Mouse (Mus musculus): Measurements from ENCODE around the gene Gm3250. TPM values are rescaled to one million over a fixed set of nuclear protein-coding genes. Genes with fewer than 3 reads are reported as not detected.
"Not testable (repeated sequence)": the region's sequence is repeated elsewhere in the genome, so short reads cannot be mapped to it uniquely, and the experiment has no call there.

Gene Gm3250
- polyA plus RNA-seq, 1 experiment from 2014 or later: not detected

DNA sequence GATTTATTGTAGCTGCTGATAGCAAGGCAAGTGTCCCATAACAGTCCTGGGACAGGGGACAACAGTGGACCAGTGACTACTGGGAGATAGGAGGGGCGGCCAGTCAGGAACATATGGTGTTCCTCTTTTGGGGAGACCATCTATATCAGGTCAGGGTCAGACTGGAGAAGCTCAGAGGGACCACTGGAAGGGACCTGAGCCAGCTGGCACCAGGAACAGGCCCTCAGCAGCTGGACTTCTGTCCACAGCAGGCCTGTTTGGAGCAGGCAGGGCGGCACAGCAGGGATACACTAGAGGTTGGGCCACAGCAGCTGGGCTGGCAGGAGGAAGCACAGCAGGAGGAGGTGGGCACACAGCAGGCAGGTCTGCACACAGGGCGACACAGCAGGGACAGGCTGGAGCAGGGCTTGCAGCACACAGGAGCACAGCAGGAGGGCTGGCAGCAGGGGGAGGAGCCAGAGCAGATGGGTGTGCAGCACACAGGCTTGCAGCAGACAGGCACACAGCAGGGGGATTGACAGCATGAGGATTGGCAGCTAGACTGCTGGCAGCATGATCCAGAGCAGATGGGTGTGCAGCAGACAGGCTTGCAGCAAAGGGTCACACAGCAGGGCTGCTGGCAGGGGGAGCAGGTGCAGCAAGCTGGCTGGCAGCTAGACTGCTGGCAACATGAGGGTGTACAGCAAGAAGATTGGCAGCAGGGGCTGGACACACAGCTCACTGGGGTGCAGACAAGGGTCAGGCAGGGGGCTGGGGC, 16.0 kb upstream of the Gm3250 start:
- not testable (repeated sequence) for H3K4me3 ChIP-seq (ENCODE audit: low read length); ATAC-seq (replicated peaks; ENCODE audit: extremely low read depth, insufficient read depth, low FRiP score); H3K9me3 ChIP-seq (replicated peaks; ENCODE audit: control insufficient read depth, low read length); H3K36me3 ChIP-seq (ENCODE audit: control insufficient read depth, insufficient read depth); H3K4me1 ChIP-seq (ENCODE audit: control insufficient read depth, insufficient read depth, low read length); H3K9ac ChIP-seq (ENCODE audit: low read length); H3K4me2 ChIP-seq (ENCODE audit: low read depth, low read length); H3K27me3 ChIP-seq (ENCODE audit: control insufficient read depth, insufficient read depth, low read length)
- 30% methylated on average over 3 of the region's 3 CpGs for WGBS
- H3K27ac ChIP-seq (ENCODE audit: low read length): peak overlapping the region; percentile 17

DNA sequence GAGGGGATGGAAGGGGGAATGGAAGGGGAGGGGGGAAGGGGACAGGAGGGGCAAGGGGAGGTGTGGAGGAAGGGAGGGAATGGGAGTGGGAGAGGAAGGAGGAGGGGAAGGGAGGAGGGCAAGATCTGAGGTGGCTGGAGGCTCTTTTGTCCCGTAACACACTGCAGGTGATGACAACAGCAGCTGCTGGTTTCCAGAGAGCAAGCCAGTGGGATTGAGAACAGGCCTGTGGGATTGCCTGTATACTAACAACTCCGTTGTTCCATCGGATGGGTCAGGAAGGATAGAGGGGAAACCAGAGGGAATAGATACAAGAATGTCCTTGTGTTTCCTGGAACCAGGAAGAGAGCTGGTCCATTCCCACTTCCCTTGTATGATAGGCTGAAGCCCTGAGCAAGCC, 15.3 kb upstream of the Gm3250 start:
- Histone ChIP-seq H3K4me1 (ENCODE audit: control insufficient read depth, insufficient read depth, low read length) (peaks cover 6% of the 10 kb centered on the region), H3K4me3 (ENCODE audit: low read length) (no peak overlapping the region), H3K4me2 (ENCODE audit: low read depth, low read length) (no peak overlapping the region), H3K27ac (ENCODE audit: low read length) (peak overlapping the region; percentile 17), H3K36me3 (ENCODE audit: control insufficient read depth, insufficient read depth) (no peaks in the 10 kb centered on the region), H3K9me3 (replicated peaks; ENCODE audit: control insufficient read depth, low read length) (no peaks in the 10 kb centered on the region), H3K9ac (ENCODE audit: low read length) (no peak overlapping the region), H3K27me3 (ENCODE audit: control insufficient read depth, insufficient read depth, low read length) (no peaks in the 10 kb centered on the region)
- ATAC-seq (replicated peaks; ENCODE audit: extremely low read depth, insufficient read depth, low FRiP score): peak; percentile 56; the same call in 1 of the 2 replicates
- WGBS: 6% methylated on average over 3 of the region's 3 CpGs

DNA sequence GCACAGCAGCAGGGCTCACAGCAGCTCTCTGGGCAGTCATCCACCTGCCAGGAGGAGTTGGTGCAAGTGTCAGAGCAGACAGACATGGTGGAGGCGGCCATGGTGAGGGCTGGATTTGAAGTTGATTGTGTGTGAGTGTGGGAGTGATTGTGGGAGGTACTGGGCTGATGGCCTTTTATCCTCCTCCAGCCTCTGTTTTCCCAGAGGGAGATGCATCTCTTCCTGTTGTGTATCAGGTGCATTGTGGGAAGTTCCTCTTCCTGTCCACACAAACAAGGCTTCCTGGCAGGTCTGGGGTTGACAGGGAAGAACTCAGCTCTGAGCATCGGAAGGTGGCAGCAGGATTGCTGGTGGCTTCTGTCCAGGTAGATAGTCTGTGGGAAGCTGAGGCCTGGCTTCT, 12.6 kb upstream of the Gm3250 start, which contains the start of gene Gm9639:
TSS of gene Gm9639 (minus strand) at position 101 of the 400 bp plus-strand sequence.
- no peak within 1 kb of the TSS for H3K4me2 ChIP-seq (ENCODE audit: low read depth, low read length)
- H3K27ac ChIP-seq (ENCODE audit: low read length): no peak within 1 kb of the TSS
- no peaks in the 10 kb centered on the region for H3K36me3 ChIP-seq (ENCODE audit: control insufficient read depth, insufficient read depth)
- no peaks in the 10 kb centered on the region for H3K27me3 ChIP-seq (ENCODE audit: control insufficient read depth, insufficient read depth, low read length)
- H3K9me3 ChIP-seq (replicated peaks; ENCODE audit: control insufficient read depth, low read length): no peaks in the 10 kb centered on the region
- H3K4me3 ChIP-seq (ENCODE audit: low read length): no peak within 1 kb of the TSS
- H3K4me1 ChIP-seq (ENCODE audit: control insufficient read depth, insufficient read depth, low read length): peaks cover 6% of the 10 kb centered on the region
- 51% methylated on average over 2 of the region's 2 CpGs for WGBS
- ATAC-seq (replicated peaks; ENCODE audit: extremely low read depth, insufficient read depth, low FRiP score): no peak
- no peak within 1 kb of the TSS for H3K9ac ChIP-seq (ENCODE audit: low read length)

DNA sequence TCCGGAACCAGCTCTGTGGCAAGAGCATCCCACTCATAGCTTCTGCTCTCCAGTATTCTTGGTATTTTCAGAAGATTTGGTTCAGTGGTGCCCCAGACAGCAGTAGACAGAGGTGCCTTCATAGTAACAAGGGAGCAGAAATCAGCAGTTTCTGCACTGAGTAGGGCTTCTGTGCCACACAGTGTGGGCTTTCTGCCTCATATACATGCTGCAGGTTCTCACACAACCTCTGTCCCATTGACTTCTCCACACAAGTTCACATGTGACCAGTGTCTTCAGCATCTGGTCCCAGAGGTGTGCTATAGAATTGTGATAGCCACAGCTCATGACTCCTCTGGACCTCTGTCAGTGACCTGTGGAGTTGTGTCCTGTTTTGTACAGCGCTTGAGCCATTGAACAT, 6.3 kb upstream of the Gm3250 start:
- no peaks in the 10 kb centered on the region for H3K9me3 ChIP-seq (replicated peaks; ENCODE audit: control insufficient read depth, low read length)
- no peaks in the 10 kb centered on the region for H3K27me3 ChIP-seq (ENCODE audit: control insufficient read depth, insufficient read depth, low read length)
- no peaks in the 10 kb centered on the region for H3K4me1 ChIP-seq (ENCODE audit: control insufficient read depth, insufficient read depth, low read length)
- no peak overlapping the region for H3K4me3 ChIP-seq (ENCODE audit: low read length)
- no peaks in the 10 kb centered on the region for H3K36me3 ChIP-seq (ENCODE audit: control insufficient read depth, insufficient read depth)
- no peak overlapping the region for H3K27ac ChIP-seq (ENCODE audit: low read length)
- ATAC-seq (replicated peaks; ENCODE audit: extremely low read depth, insufficient read depth, low FRiP score): no peak
- H3K9ac ChIP-seq (ENCODE audit: low read length): no peak overlapping the region
- 81% methylated on average over 2 of the region's 2 CpGs for WGBS
- H3K4me2 ChIP-seq (ENCODE audit: low read depth, low read length): no peak overlapping the region

DNA sequence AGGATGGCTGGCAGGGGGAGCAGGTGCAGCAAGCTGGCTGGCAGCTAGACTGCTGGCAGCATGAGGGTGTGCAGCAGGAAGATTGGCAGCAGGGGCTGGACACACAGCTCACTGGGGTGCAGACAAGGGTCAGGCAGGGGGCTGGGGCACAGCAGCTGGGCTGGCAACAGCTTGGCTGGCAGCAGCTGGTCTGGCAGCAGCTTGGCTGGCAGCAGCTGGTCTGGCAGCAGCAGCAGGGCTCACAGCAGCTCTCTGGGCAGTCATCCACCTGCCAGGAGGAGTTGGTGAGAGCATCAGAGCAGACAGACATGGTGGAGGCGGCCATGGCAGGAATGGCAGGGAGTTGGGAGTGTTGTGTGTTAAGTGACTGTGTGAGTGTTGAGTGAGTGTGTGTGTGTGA, 5.5 kb upstream of the Gm3250 start, which contains the start of gene Gm7137:
TSS of gene Gm7137 (minus strand) at position 325 of the 400 bp plus-strand sequence.
- not testable (repeated sequence) for H3K4me2 ChIP-seq (ENCODE audit: low read depth, low read length); ATAC-seq (replicated peaks; ENCODE audit: extremely low read depth, insufficient read depth, low FRiP score); H3K36me3 ChIP-seq (ENCODE audit: control insufficient read depth, insufficient read depth); H3K27me3 ChIP-seq (ENCODE audit: control insufficient read depth, insufficient read depth, low read length); H3K4me1 ChIP-seq (ENCODE audit: control insufficient read depth, insufficient read depth, low read length); H3K9ac ChIP-seq (ENCODE audit: low read length); H3K4me3 ChIP-seq (ENCODE audit: low read length); H3K9me3 ChIP-seq (replicated peaks; ENCODE audit: control insufficient read depth, low read length); H3K27ac ChIP-seq (ENCODE audit: low read length)
- WGBS: no CpG with 5 or more reads among the region's 1 CpGs

DNA sequence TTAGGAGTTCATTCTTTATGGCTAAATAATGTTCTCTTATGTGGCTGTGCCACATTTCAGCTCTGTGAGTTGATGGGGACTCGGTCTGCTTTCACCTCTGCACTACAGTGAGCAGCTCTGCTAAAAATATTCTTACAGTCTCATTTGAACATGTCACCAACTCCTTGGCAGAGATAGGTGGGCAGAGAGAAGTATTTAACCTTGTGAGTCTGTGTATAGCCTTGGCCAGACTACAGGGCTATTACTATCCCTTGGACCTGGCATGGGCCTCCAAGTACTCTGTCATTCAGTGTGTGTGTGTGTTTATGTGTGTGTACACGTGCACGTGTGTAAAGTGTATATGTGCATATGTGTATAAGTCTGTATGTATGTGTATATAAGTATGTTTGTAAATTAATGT, 1.1 kb upstream of the Gm3250 start:
- H3K9me3 ChIP-seq (replicated peaks; ENCODE audit: control insufficient read depth, low read length); H3K9ac ChIP-seq (ENCODE audit: low read length); H3K36me3 ChIP-seq (ENCODE audit: control insufficient read depth, insufficient read depth); H3K4me3 ChIP-seq (ENCODE audit: low read length); H3K4me2 ChIP-seq (ENCODE audit: low read depth, low read length); H3K27me3 ChIP-seq (ENCODE audit: control insufficient read depth, insufficient read depth, low read length); H3K4me1 ChIP-seq (ENCODE audit: control insufficient read depth, insufficient read depth, low read length); H3K27ac ChIP-seq (ENCODE audit: low read length): not testable (repeated sequence)
- WGBS: 45% methylated on average over 1 of the region's 3 CpGs
- peak; percentile 73 for ATAC-seq (replicated peaks; ENCODE audit: extremely low read depth, insufficient read depth, low FRiP score)

DNA sequence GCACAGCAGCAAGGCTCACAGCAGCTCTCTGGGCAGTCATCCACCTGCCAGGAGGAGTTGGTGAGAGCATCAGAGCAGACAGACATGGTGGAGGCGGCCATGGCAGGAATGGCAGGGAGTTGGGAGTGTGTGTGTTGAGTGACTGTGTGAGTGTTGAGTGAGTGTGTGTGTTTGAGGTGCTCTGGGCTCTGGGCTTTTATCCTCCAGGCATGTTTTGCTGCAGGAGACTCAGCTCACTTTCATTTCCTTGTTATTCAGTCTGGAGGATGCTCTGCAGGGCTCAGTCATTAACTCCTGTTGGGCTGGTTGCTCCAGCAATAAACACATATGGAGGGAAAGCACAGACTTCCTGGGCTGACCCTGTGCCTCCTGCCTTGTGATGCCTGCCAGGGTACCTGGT, 5.5 kb downstream of the Gm3250 start, which contains the start of gene Gm7138:
TSS of gene Gm7138 (minus strand) at position 101 of the 400 bp plus-strand sequence.
- not testable (repeated sequence) for H3K27ac ChIP-seq (ENCODE audit: low read length); H3K27me3 ChIP-seq (ENCODE audit: control insufficient read depth, insufficient read depth, low read length); H3K4me3 ChIP-seq (ENCODE audit: low read length); ATAC-seq (replicated peaks; ENCODE audit: extremely low read depth, insufficient read depth, low FRiP score); H3K36me3 ChIP-seq (ENCODE audit: control insufficient read depth, insufficient read depth); H3K9me3 ChIP-seq (replicated peaks; ENCODE audit: control insufficient read depth, low read length); H3K4me2 ChIP-seq (ENCODE audit: low read depth, low read length); H3K4me1 ChIP-seq (ENCODE audit: control insufficient read depth, insufficient read depth, low read length); H3K9ac ChIP-seq (ENCODE audit: low read length)
- WGBS: 17% methylated on average over 1 of the region's 1 CpGs

DNA sequence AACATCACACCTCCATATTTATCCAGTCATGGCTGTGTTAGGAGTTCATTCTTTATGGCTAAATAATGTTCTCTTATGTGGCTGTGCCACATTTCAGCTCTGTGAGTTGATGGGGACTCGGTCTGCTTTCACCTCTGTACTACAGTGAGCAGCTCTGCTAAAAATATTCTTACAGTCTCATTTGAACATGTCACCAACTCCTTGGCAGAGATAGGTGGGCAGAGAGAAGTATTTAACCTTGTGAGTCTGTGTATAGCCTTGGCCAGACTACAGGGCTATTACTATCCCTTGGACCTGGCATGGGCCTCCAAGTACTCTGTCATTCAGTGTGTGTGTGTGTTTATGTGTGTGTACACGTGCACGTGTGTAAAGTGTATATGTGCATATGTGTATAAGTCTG, 10.2 kb downstream of the Gm3250 start:
- not testable (repeated sequence) for H3K9me3 ChIP-seq (replicated peaks; ENCODE audit: control insufficient read depth, low read length); H3K36me3 ChIP-seq (ENCODE audit: control insufficient read depth, insufficient read depth); H3K27ac ChIP-seq (ENCODE audit: low read length); H3K4me2 ChIP-seq (ENCODE audit: low read depth, low read length); H3K27me3 ChIP-seq (ENCODE audit: control insufficient read depth, insufficient read depth, low read length); H3K9ac ChIP-seq (ENCODE audit: low read length); H3K4me1 ChIP-seq (ENCODE audit: control insufficient read depth, insufficient read depth, low read length); H3K4me3 ChIP-seq (ENCODE audit: low read length)
- peak; percentile 41; the same call in 1 of the 2 replicates for ATAC-seq (replicated peaks; ENCODE audit: extremely low read depth, insufficient read depth, low FRiP score)
- WGBS: 40% methylated on average over 1 of the region's 3 CpGs

DNA sequence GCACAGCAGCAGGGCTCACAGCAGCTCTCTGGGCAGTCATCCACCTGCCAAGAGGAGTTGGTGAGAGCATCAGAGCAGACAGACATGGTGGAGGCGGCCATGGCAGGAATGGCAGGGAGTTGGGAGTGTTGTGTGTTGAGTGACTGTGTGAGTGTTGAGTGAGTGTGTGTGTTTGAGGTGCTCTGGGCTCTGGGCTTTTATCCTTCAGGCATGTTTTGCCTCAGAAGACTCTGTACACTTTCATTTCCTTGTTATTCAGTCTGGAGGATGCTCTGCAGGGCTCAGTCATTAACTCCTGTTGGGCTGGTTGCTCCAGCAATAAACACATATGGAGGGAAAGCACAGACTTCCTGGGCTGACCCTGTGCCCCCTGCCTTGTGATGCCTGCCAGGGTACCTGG, 11.1 kb downstream of the Gm3250 start, which contains the start of gene Gm3238:
TSS of gene Gm3238 (minus strand) at position 101 of the 400 bp plus-strand sequence.
- ATAC-seq (replicated peaks; ENCODE audit: extremely low read depth, insufficient read depth, low FRiP score); H3K27me3 ChIP-seq (ENCODE audit: control insufficient read depth, insufficient read depth, low read length); H3K27ac ChIP-seq (ENCODE audit: low read length); H3K9ac ChIP-seq (ENCODE audit: low read length); H3K4me1 ChIP-seq (ENCODE audit: control insufficient read depth, insufficient read depth, low read length); H3K4me2 ChIP-seq (ENCODE audit: low read depth, low read length); H3K36me3 ChIP-seq (ENCODE audit: control insufficient read depth, insufficient read depth); H3K9me3 ChIP-seq (replicated peaks; ENCODE audit: control insufficient read depth, low read length); H3K4me3 ChIP-seq (ENCODE audit: low read length): not testable (repeated sequence)
- WGBS: no CpG with 5 or more reads among the region's 1 CpGs
